Mouse (Mus musculus) neural tube, embryonic 15.5 days (tissue): Measurements from ENCODE around the gene Sox8. TPM values are rescaled to one million over a fixed set of nuclear protein-coding genes. Genes with fewer than 3 reads are reported as not detected.

ENCODE experiments used
- ATAC-seq: fragments of 200-750 bp; cut with Nextera tagmentation; 2 replicates; pipeline ENCODE4 v1.8.0; 2017; ENCODE audit warnings: mild to moderate bottlenecking, moderate TSS enrichment, moderate library complexity; ENCODE audit not compliant: low FRiP score
- H3K27ac ChIP-seq: fragments of 300-500 bp; sonication (generic); replicated peaks from 2 replicates; pipeline ENCODE4 v1.5.1; 2015; ENCODE audit warnings: mild to moderate bottlenecking, inconsistent platforms
- H3K27me3 ChIP-seq: fragments of 300-500 bp; sonication (generic); replicated peaks from 2 replicates; pipeline ENCODE4 v1.6.1; 2015; ENCODE audit warnings: inconsistent platforms
- H3K36me3 ChIP-seq: fragments of 300-500 bp; sonication (generic); 2 replicates; pipeline ENCODE4 v1.6.1; 2015; ENCODE audit warnings: inconsistent platforms
- H3K4me1 ChIP-seq: fragments of 300-500 bp; sonication (generic); 2 replicates; pipeline ENCODE4 v1.6.1; 2015; ENCODE audit warnings: inconsistent platforms
- H3K4me2 ChIP-seq: fragments of 300-500 bp; sonication (generic); 2 replicates; pipeline ENCODE4 v1.6.1; 2015; ENCODE audit warnings: inconsistent platforms, mild to moderate bottlenecking, moderate library complexity
- H3K4me3 ChIP-seq: fragments of 300-500 bp; sonication (generic); replicated peaks from 2 replicates; pipeline ENCODE4 v1.5.1; 2015; ENCODE audit warnings: mild to moderate bottlenecking, inconsistent platforms
- H3K9ac ChIP-seq: fragments of 300-500 bp; sonication (generic); replicated peaks from 2 replicates; pipeline ENCODE4 v1.6.1; 2015; ENCODE audit warnings: mild to moderate bottlenecking, inconsistent platforms
- H3K9me3 ChIP-seq: fragments of 300-500 bp; sonication (generic); replicated peaks from 2 replicates; pipeline ENCODE4 v1.6.1; 2016; ENCODE audit warnings: inconsistent platforms
- WGBS: fragments of 180-500 bp; shearing (Covaris S2); methylation state at CpG from one replicate; pipeline ENCODE4 v1.1.7; 2015; ENCODE audit warnings: mixed read lengths; 5-methylcytosine and 5-hydroxymethylcytosine counted together
- polyA plus RNA-seq: library from polyadenylated mRNA; unstranded; fragments of >200 nt; fragmentation: Nextera tagmentation; extraction: Ambion mirVana; gene quantifications from 2 replicates; pipeline ENCODE4 v1.2.1, GENCODE M21; 2015

The Sox8 gene
- polyA plus RNA-seq, 1 experiment from 2014 or later, result 16.0 TPM

- ATAC-seq, result no peak
These were observed 5.2 kb downstream of the Sox8 start for GRCm38 (mm10) chr17:25565244-25565643.

GRCm38 (mm10) chr17:25564481-25564880, 6.0 kb downstream of the Sox8 start:
- Histone ChIP-seq H3K27me3 (peaks cover 16% of the 10 kb centered on the region), H3K9ac (no peak overlapping the region), H3K4me1 (peaks cover 44% of the 10 kb centered on the region), H3K9me3 (no peaks in the 10 kb centered on the region), H3K4me3 (no peak overlapping the region), H3K27ac (peak overlapping the region; percentile 51; the same call in 1 of the 2 replicates), H3K4me2 (peak overlapping the region; percentile 22; the same call in 1 of the 2 replicates), H3K36me3 (no peaks in the 10 kb centered on the region)
- WGBS, result 77% methylated on average over 5 of the region's 5 CpGs
- no peak for ATAC-seq

More at GRCm38 (mm10) chr17:25565244-25565643, 5.2 kb downstream of the Sox8 start:
- peak overlapping the region; percentile 66 for H3K27ac ChIP-seq
- no peak overlapping the region for H3K9ac ChIP-seq
- H3K4me2 ChIP-seq, result peak overlapping the region; percentile 93
- H3K4me1 ChIP-seq, result peaks cover 51% of the 10 kb centered on the region
- no peaks in the 10 kb centered on the region for H3K36me3 ChIP-seq
- H3K4me3 ChIP-seq, result no peak overlapping the region
- H3K27me3 ChIP-seq, result peaks cover 22% of the 10 kb centered on the region
- 17% methylated on average over 6 of the region's 6 CpGs for WGBS
- no peaks in the 10 kb centered on the region for H3K9me3 ChIP-seq

- 21% methylated on average over 16 of the region's 16 CpGs for WGBS
- Histone ChIP-seq H3K4me1 (peaks cover 43% of the 10 kb centered on the region), H3K27me3 (no peaks in the 10 kb centered on the region), H3K9ac (no peak overlapping the region), H3K9me3 (no peaks in the 10 kb centered on the region), H3K36me3 (no peaks in the 10 kb centered on the region), H3K4me2 (no peak overlapping the region), H3K4me3 (no peak overlapping the region), H3K27ac (peak overlapping the region; percentile 76)
- ATAC-seq, result peak; percentile 82
These were observed 9.1 kb downstream of the Sox8 start for GRCm38 (mm10) chr17:25561223-25562028.

- peak overlapping the region; percentile 76 for H3K27ac ChIP-seq
- H3K4me3 ChIP-seq, result no peak overlapping the region
- WGBS, result 51% methylated on average over 5 of the region's 5 CpGs
- no peaks in the 10 kb centered on the region for H3K9me3 ChIP-seq
- H3K4me1 ChIP-seq, result peaks cover 45% of the 10 kb centered on the region
- no peaks in the 10 kb centered on the region for H3K36me3 ChIP-seq
- no peak overlapping the region for H3K4me2 ChIP-seq
- ATAC-seq, result no peak
- H3K9ac ChIP-seq, result no peak overlapping the region
- no peaks in the 10 kb centered on the region for H3K27me3 ChIP-seq
These were observed 9.8 kb downstream of the Sox8 start for GRCm38 (mm10) chr17:25560554-25561222.

GRCm38 (mm10) chr17:25559634-25560033, 10.9 kb downstream of the Sox8 start:
- ATAC-seq, result no peak
- no peak overlapping the region for H3K9ac ChIP-seq
- H3K4me1 ChIP-seq, result peaks cover 39% of the 10 kb centered on the region
- no peak overlapping the region for H3K4me3 ChIP-seq
- 50% methylated on average over 4 of the region's 4 CpGs for WGBS
- no peaks in the 10 kb centered on the region for H3K27me3 ChIP-seq
- H3K9me3 ChIP-seq, result no peaks in the 10 kb centered on the region
- no peak overlapping the region for H3K4me2 ChIP-seq
- peak overlapping the region; percentile 76 for H3K27ac ChIP-seq
- no peaks in the 10 kb centered on the region for H3K36me3 ChIP-seq

- peak overlapping the region; percentile 73 for H3K27ac ChIP-seq
- WGBS, result 10% methylated on average over 21 of the region's 21 CpGs
- peak overlapping the region; percentile 33 for H3K4me3 ChIP-seq
- peaks cover 30% of the 10 kb centered on the region for H3K4me1 ChIP-seq
- H3K9me3 ChIP-seq, result no peaks in the 10 kb centered on the region
- H3K27me3 ChIP-seq, result no peaks in the 10 kb centered on the region
- H3K9ac ChIP-seq, result peak overlapping the region; percentile 18; the same call in 1 of the 2 replicates
- H3K4me2 ChIP-seq, result peak overlapping the region; percentile 65
- ATAC-seq, result peak; percentile 58
- H3K36me3 ChIP-seq, result no peaks in the 10 kb centered on the region
These were observed 13.7 kb downstream of the Sox8 start for GRCm38 (mm10) chr17:25556630-25557354.

- Histone ChIP-seq H3K9ac (peak overlapping the region; percentile 18; the same call in 1 of the 2 replicates), H3K4me2 (peak overlapping the region; percentile 65), H3K36me3 (no peaks in the 10 kb centered on the region), H3K9me3 (no peaks in the 10 kb centered on the region), H3K27me3 (no peaks in the 10 kb centered on the region), H3K27ac (peak overlapping the region; percentile 73), H3K4me1 (peaks cover 22% of the 10 kb centered on the region), H3K4me3 (peak overlapping the region; percentile 33)
- 7% methylated on average over 29 of the region's 29 CpGs for WGBS
- ATAC-seq, result peak; percentile 53
These were observed 14.5 kb downstream of the Sox8 start for GRCm38 (mm10) chr17:25555666-25556629.

GRCm38 (mm10) chr17:25555159-25555558, 15.3 kb downstream of the Sox8 start:
- no peak for ATAC-seq
- peaks cover 17% of the 10 kb centered on the region for H3K4me1 ChIP-seq
- H3K9me3 ChIP-seq, result no peaks in the 10 kb centered on the region
- WGBS, result 56% methylated on average over 3 of the region's 3 CpGs
- H3K27me3 ChIP-seq, result no peaks in the 10 kb centered on the region
- peak overlapping the region; percentile 73 for H3K27ac ChIP-seq
- no peak overlapping the region for H3K4me2 ChIP-seq
- no peak overlapping the region for H3K4me3 ChIP-seq
- no peaks in the 10 kb centered on the region for H3K36me3 ChIP-seq
- no peak overlapping the region for H3K9ac ChIP-seq

GRCm38 (mm10) chr17:25551313-25551712, 19.2 kb downstream of the Sox8 start:
- no peaks in the 10 kb centered on the region for H3K36me3 ChIP-seq
- ATAC-seq, result no peak
- 92% methylated on average over 11 of the region's 11 CpGs for WGBS
- peaks cover 4% of the 10 kb centered on the region for H3K4me1 ChIP-seq
- no peaks in the 10 kb centered on the region for H3K27me3 ChIP-seq
- H3K4me2 ChIP-seq, result no peak overlapping the region
- no peaks in the 10 kb centered on the region for H3K9me3 ChIP-seq
- H3K9ac ChIP-seq, result no peak overlapping the region
- no peak overlapping the region for H3K4me3 ChIP-seq
- H3K27ac ChIP-seq, result no peak overlapping the region

GRCm38 (mm10) chr17:25550020-25550419, 20.5 kb downstream of the Sox8 start:
- Histone ChIP-seq H3K9ac (no peak overlapping the region), H3K27ac (no peak overlapping the region), H3K9me3 (no peaks in the 10 kb centered on the region), H3K4me3 (no peak overlapping the region), H3K4me1 (no peaks in the 10 kb centered on the region), H3K27me3 (no peaks in the 10 kb centered on the region), H3K36me3 (no peaks in the 10 kb centered on the region), H3K4me2 (no peak overlapping the region)
- 75% methylated on average over 5 of the region's 5 CpGs for WGBS
- ATAC-seq, result no peak

- no peak overlapping the region for H3K4me3 ChIP-seq
- WGBS, result 46% methylated on average over 3 of the region's 3 CpGs
- no peak overlapping the region for H3K4me2 ChIP-seq
- no peaks in the 10 kb centered on the region for H3K27me3 ChIP-seq
- H3K9ac ChIP-seq, result no peak overlapping the region
- H3K9me3 ChIP-seq, result no peaks in the 10 kb centered on the region
- no peaks in the 10 kb centered on the region for H3K36me3 ChIP-seq
- no peak overlapping the region for H3K27ac ChIP-seq
- no peak for ATAC-seq
- no peaks in the 10 kb centered on the region for H3K4me1 ChIP-seq
These were observed 23.5 kb downstream of the Sox8 start for GRCm38 (mm10) chr17:25547026-25547425.
